Mouse (Mus musculus): ENCODE data around the gene Dolpp1. TPM values are rescaled to one million over a fixed set of nuclear protein-coding genes. Genes with fewer than 3 reads are reported as not detected.
A peak's percentile ranks its signal among the peaks of the same experiment; 100 is the strongest.

Gene Dolpp1
- total and polyA plus RNA-seq, 3 experiments: 5.9 to 25.1 (median 9.0) TPM

DNA sequence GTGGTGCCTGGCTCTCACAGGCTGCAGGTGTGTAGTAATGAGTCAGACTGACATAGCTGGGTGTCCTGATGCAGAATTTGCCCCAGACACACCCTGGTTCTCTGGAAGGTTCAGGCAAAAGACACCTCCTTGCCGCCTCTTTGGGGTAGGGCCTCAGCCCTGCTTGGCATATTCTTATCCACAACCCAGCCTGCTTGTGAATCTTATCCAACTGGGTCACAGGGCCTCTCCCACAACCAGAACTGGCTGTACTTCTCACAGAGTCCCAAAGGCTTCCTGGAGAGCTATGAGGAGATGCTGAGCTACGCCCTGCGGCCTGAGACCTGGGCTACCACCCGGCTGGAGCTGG lies 10.7 kb upstream of the Dolpp1 start:
- H3K79me2 ChIP-seq (replicated peaks; ENCODE audit: control insufficient read depth, insufficient read depth, low read length): no peaks in the 10 kb centered on the region
- peak overlapping the region; percentile 61 for H3K27ac ChIP-seq
- 62% methylated on average over 4 of the region's 4 CpGs for WGBS
- H3K9ac ChIP-seq (ENCODE audit: low read depth, low read length): no peak overlapping the region
- no peak overlapping the region for H3K4me3 ChIP-seq
- intact Hi-C loops (cut with DNase I): no loop called here
- peak; percentile 52 to 73 for DNase-seq
- no peak for TF ChIP-seq EP300 (IDR thresholded peaks at IDR 0.05; ENCODE audit: insufficient read depth, low read depth, low read length)
- TF ChIP-seq POLR2A (IDR thresholded peaks at IDR 0.05; ENCODE audit: insufficient read depth, low read depth, low read length): no peak
- no peak for TF ChIP-seq CTCF (IDR thresholded peaks at IDR 0.05)
- H3K27me3 ChIP-seq (ENCODE audit: control insufficient read depth, insufficient read depth, low read length): no peaks in the 10 kb centered on the region
- H3K36me3 ChIP-seq (ENCODE audit: control insufficient read depth, insufficient read depth, low read length): no peaks in the 10 kb centered on the region
- peaks cover 5% of the 10 kb centered on the region for H3K4me1 ChIP-seq (ENCODE audit: control insufficient read depth, insufficient read depth, low read length)

GRCm38 (mm10) chr2:30384814-30385213 lies 7.2 kb upstream of the Dolpp1 start:
- no peaks in the 10 kb centered on the region for H3K36me3 ChIP-seq (ENCODE audit: control insufficient read depth, insufficient read depth, low read length)
- no peaks in the 10 kb centered on the region for H3K79me2 ChIP-seq (replicated peaks; ENCODE audit: control insufficient read depth, insufficient read depth, low read length)
- no peak for DNase-seq
- peaks cover 5% of the 10 kb centered on the region for H3K4me1 ChIP-seq (ENCODE audit: control insufficient read depth, insufficient read depth, low read length)
- intact Hi-C loops (cut with DNase I): no loop called here
- 64% methylated on average over 5 of the region's 5 CpGs for WGBS
- H3K27ac ChIP-seq: no peak overlapping the region
- no peaks in the 10 kb centered on the region for H3K27me3 ChIP-seq (ENCODE audit: control insufficient read depth, insufficient read depth, low read length)
- TF ChIP-seq EP300 (IDR thresholded peaks at IDR 0.05; ENCODE audit: insufficient read depth, low read depth, low read length): no peak
- TF ChIP-seq POLR2A (IDR thresholded peaks at IDR 0.05; ENCODE audit: insufficient read depth, low read depth, low read length): 0 out of 2 replicates have a peak, but pooled peaks have one; percentile 20
- TF ChIP-seq CTCF (IDR thresholded peaks at IDR 0.05): no peak
- H3K9ac ChIP-seq (ENCODE audit: low read depth, low read length): no peak overlapping the region
- no peak overlapping the region for H3K4me3 ChIP-seq

DNA sequence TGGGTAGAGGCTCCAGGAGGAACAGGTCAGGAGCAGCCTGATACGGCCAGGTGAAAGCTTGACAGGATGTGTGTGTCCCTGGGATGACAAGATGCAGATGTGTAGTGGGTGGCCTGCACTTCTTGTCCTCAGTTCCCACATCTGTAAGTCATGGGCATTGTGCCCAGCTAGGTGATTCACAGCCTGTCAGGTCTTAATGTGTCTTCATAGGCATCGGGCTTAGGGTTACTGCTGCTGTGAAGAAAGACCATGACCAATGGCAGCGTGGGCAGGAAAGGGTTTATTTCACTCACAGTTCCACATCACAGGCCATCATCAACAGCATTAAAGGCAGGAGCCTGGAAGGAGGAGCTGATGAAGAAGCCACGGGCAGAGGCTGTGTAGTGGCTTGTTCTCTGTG lies 6.5 kb upstream of the Dolpp1 start:
- Histone ChIP-seq H3K27me3 (ENCODE audit: control insufficient read depth, insufficient read depth, low read length) (no peaks in the 10 kb centered on the region), H3K27ac (no peak overlapping the region), H3K4me1 (ENCODE audit: control insufficient read depth, insufficient read depth, low read length) (peaks cover 5% of the 10 kb centered on the region), H3K4me3 (no peak overlapping the region), H3K79me2 (replicated peaks; ENCODE audit: control insufficient read depth, insufficient read depth, low read length) (no peaks in the 10 kb centered on the region), H3K36me3 (ENCODE audit: control insufficient read depth, insufficient read depth, low read length) (no peaks in the 10 kb centered on the region), H3K9ac (ENCODE audit: low read depth, low read length) (no peak overlapping the region)
- 81% methylated on average over 4 of the region's 4 CpGs for WGBS
- no peak for DNase-seq
- TF ChIP-seq EP300 (IDR thresholded peaks at IDR 0.05; ENCODE audit: insufficient read depth, low read depth, low read length) (no peak), CTCF (IDR thresholded peaks at IDR 0.05) (no peak), POLR2A (IDR thresholded peaks at IDR 0.05; ENCODE audit: insufficient read depth, low read depth, low read length) (no peak)
- intact Hi-C loops (cut with DNase I): no loop called here

DNA sequence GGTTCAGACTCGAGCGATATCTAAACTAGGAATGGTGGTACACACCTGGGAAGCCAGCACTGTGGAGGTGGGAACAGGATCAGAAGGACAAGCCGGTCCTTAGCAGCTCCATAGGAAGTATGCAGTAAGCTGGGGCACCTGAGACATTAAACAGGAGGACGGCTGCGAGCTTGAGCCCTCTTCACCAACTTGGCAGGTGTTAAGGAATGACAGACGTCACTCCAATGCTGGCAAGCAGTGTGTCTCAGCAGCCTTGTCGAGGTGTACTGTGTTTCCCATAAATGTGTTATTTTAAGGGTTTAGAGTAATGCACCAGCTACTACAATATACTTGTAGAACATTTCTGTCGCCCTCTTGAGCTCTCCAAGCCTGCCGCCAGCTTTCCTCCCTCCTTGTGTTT lies 5.1 kb upstream of the Dolpp1 start:
- Histone ChIP-seq H3K79me2 (replicated peaks; ENCODE audit: control insufficient read depth, insufficient read depth, low read length) (no peaks in the 10 kb centered on the region), H3K36me3 (ENCODE audit: control insufficient read depth, insufficient read depth, low read length) (no peaks in the 10 kb centered on the region), H3K27ac (no peak overlapping the region), H3K4me1 (ENCODE audit: control insufficient read depth, insufficient read depth, low read length) (no peaks in the 10 kb centered on the region; the same call in 1 of the 2 replicates), H3K9ac (ENCODE audit: low read depth, low read length) (no peak overlapping the region), H3K4me3 (no peak overlapping the region), H3K27me3 (ENCODE audit: control insufficient read depth, insufficient read depth, low read length) (no peaks in the 10 kb centered on the region)
- no peak for DNase-seq
- 70% methylated on average over 9 of the region's 9 CpGs for WGBS
- TF ChIP-seq EP300 (IDR thresholded peaks at IDR 0.05; ENCODE audit: insufficient read depth, low read depth, low read length): 0 out of 2 replicates have a peak, but pooled peaks have one; percentile 41
- TF ChIP-seq CTCF (IDR thresholded peaks at IDR 0.05): no peak
- TF ChIP-seq POLR2A (IDR thresholded peaks at IDR 0.05; ENCODE audit: insufficient read depth, low read depth, low read length): peak; percentile 62
- intact Hi-C loops (cut with DNase I): no loop called here

GRCm38 (mm10) chr2:30389000-30389399 lies 3.1 kb upstream of the Dolpp1 start:
- intact Hi-C loops (cut with DNase I): no loop called here
- Histone ChIP-seq H3K9ac (ENCODE audit: low read depth, low read length) (no peak overlapping the region), H3K4me1 (ENCODE audit: control insufficient read depth, insufficient read depth, low read length) (peaks cover 3% of the 10 kb centered on the region), H3K36me3 (ENCODE audit: control insufficient read depth, insufficient read depth, low read length) (no peaks in the 10 kb centered on the region), H3K27ac (no peak overlapping the region), H3K27me3 (ENCODE audit: control insufficient read depth, insufficient read depth, low read length) (no peaks in the 10 kb centered on the region), H3K4me3 (no peak overlapping the region), H3K79me2 (replicated peaks; ENCODE audit: control insufficient read depth, insufficient read depth, low read length) (no peaks in the 10 kb centered on the region)
- no peak for DNase-seq
- WGBS: 84% methylated on average over 2 of the region's 2 CpGs
- no peak for TF ChIP-seq POLR2A (IDR thresholded peaks at IDR 0.05; ENCODE audit: insufficient read depth, low read depth, low read length)
- peak; percentile 35 for TF ChIP-seq CTCF (IDR thresholded peaks at IDR 0.05)

GRCm38 (mm10) chr2:30392577-30393369 lies 719 bp downstream of the Dolpp1 start:
- under 1% methylated on average over 54 of the region's 54 CpGs for WGBS
- Histone ChIP-seq H3K9ac (ENCODE audit: low read depth, low read length) (peak overlapping the region; percentile 83), H3K36me3 (ENCODE audit: control insufficient read depth, insufficient read depth, low read length) (no peaks in the 10 kb centered on the region), H3K27me3 (ENCODE audit: control insufficient read depth, insufficient read depth, low read length) (no peaks in the 10 kb centered on the region), H3K27ac (peak overlapping the region; percentile 82), H3K4me1 (ENCODE audit: control insufficient read depth, insufficient read depth, low read length) (peaks cover 3% of the 10 kb centered on the region), H3K79me2 (replicated peaks; ENCODE audit: control insufficient read depth, insufficient read depth, low read length) (no peaks in the 10 kb centered on the region), H3K4me3 (peak overlapping the region; percentile 95)
- intact Hi-C loops (cut with DNase I): loop anchor here (1.0 kb wide), 1 partner anchor 23 kb away; the partner anchor contains the start of gene Crat
- DNase-seq: peak; percentile 84 to 87
- TF ChIP-seq EP300 (IDR thresholded peaks at IDR 0.05; ENCODE audit: insufficient read depth, low read depth, low read length) (peak; percentile 64; the same call in 1 of the 2 replicates), POLR2A (IDR thresholded peaks at IDR 0.05; ENCODE audit: insufficient read depth, low read depth, low read length) (no peak)

Data from heart, adult 2 months (tissue).